Mouse (Mus musculus) G1E (cell line): ENCODE data around the gene Olfr502.

Source experiments
- CTCF ChIP-seq: IDR thresholded peaks from 2 replicates; pipeline ENCODE4 v1.5.1; 2012; ENCODE audit warnings: low read depth, low read length, inconsistent platforms, mixed read lengths
- GATA1 ChIP-seq: IDR thresholded peaks from 2 replicates; pipeline ENCODE4 v1.6.1; 2012; ENCODE audit warnings: borderline replicate concordance, low read length, inconsistent platforms, mixed read lengths
- GATA2 ChIP-seq: IDR thresholded peaks from 2 replicates; pipeline ENCODE4 v1.6.1; 2012; ENCODE audit warnings: low read depth, low read length, inconsistent platforms, borderline replicate concordance
- POLR2AphosphoS5 ChIP-seq: IDR thresholded peaks from 2 replicates; pipeline ENCODE4 v1.6.1; 2012; ENCODE audit warnings: low read depth, low read length, inconsistent platforms; ENCODE audit not compliant: insufficient replicate concordance
- TAL1 ChIP-seq: conservative IDR thresholded peaks from 2 replicates; pipeline ENCODE4 v1.6.1; 2012; ENCODE audit warnings: low read depth, low read length, inconsistent platforms, mixed read lengths

GRCm38 (mm10) chr7:108524965-108525364 lies at the start of gene Olfr502:
- TF ChIP-seq CTCF (no peak), POLR2AphosphoS5 (no peak), TAL1 (no peak), GATA1 (no peak), GATA2 (no peak)
